Mouse (Mus musculus) lung, postnatal 10 days (tissue): Measurements from ENCODE around the gene Cmtm1.
A peak's percentile ranks its signal among the peaks of the same experiment; 100 is the strongest.
"Not testable (repeated sequence)": the region's sequence is repeated elsewhere in the genome, so short reads cannot be mapped to it uniquely, and the experiment has no call there.

Source experiments
- DNase-seq: peaks from one replicate; pipeline ENCODE4 v3.0.0; 2021

Gene Cmtm1

DNA sequence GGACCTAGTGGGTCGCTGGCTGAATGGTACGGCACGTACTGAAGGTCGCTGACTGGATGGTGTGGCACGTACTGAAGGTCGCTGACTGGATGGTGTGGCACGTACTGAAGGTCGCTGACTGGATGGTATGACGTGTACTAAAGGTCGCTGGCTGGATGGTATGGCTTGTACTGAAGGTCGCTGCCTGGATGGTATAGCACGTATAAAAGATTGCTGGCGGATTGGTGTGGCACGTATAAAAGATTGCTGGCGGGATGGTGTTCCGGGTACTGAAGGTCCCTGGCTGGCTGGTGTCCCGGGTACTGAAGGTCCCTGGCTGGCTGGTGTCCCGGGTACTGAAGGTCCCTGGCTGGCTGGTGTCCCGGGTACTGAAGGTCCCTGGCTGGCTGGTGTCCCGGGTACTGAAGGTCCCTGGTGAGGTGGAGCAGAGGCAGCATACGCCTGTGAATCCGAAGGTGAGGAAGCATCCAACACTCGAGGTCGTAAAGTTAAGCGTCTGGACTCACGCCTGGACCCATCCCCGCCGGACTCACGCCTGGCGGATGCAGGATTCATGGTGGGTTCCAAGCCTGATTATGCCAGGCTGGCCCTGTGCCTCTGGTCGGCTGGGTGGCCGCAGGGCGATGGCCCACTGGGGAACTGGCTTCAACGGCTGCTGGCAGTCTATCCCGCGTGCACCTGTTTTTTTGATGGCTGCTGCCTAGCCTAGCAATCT lies at the start of gene Cmtm1, which contains the start of gene Gm45711:
Gene Cmtm1, minus strand, starts transcription at position 705 of the 715 bp plus-strand sequence.
Gene Gm45711, minus strand, starts transcription at position 641 of the 715 bp plus-strand sequence.
- not testable (repeated sequence) for DNase-seq

DNA sequence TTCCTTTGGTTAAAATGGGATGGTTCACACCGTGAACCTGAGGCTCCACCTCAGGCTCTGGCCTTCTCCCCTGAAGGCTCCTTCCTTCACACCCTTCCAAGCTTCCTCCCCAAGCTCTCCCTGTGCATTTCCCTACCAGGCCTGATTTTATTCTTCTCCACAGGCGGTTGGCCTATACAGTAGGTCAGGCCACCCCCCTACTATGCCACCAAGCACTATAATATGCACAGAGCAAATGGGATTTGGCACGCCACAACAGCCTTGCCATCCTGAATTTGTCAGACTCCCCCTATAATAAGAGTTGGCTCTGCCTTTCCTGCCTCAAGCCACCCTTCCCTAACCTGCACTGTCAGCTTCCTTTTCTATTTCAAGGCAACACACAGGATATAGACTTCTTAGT lies 48.7 kb upstream of the Cmtm1 start:
- no peak for DNase-seq

DNA sequence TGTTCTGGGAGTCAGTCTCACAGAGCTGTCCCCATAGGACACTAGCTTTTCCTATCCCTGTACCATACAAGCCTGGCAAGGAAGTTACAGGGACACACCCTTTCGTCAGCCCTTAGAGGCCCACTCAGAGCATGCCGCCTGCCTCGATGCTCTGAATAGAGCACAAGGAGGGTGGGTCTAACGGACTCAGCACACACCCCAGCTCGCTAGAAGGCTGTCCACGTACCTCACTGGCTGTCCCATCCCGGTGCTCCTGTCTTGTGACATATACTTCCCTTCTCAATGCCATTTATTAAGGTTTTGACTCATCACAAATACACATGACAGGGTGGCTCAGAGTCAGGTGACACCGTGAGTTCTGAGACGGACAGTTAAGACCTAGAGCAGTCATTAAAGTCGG lies 44.6 kb upstream of the Cmtm1 start:
- no peak for DNase-seq

DNA sequence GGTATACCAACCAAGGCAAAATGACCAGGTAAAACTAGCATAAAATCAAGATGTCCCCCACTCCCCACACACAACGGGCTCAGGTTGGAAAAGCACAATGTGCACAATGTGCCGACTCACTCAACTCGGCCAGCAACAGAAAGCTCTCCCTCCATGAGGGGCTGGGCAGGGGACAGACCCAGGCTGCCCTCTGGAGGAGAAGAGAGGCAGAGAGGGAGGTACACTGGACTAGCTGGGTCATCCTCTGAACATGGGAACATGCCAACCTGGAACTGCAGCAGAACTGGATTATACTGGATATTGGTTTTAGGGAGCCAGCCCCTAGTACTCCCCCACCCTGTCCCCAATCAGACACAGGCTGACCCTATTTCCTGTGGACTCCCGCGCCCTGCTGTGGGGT lies 43.2 kb upstream of the Cmtm1 start:
- DNase-seq: no peak

DNA sequence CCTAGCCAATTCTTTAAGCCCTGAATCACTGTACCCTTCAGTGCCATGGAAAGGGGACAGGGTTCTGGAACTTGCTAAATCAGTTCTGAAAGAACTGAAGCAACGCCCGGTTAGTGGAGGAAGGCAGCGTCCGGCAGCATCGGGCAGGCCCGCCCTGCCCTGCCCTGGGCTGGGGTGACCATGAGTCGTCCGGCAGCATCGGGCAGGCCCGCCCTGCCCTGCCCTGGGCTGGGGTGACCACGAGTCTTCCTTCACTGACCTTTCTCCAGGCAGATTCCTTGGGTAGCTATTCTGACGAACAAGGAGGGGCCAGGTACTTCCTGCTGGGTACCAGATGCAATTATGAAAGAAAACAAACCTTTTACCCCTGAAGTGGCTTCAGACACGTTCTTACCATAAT lies 40.1 kb upstream of the Cmtm1 start:
- no peak for DNase-seq

DNA sequence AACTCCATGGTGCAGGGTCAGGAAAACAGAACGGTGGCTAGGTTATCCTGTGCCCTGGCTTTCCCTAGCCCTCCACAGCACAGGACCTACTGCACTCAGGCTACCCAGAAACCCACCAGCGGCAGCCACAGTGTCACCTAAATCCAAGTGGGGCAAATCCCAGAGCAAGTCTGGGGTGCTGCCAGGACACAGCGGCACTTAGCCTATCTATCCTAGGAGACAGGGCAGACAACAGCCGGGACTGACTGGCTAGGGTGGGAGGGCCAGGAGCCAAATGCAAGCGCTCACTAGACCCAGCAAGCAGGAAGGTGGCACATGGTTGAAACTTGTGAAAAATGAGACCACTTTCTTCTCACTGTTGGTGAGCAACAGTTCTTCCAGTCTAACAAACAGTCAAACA lies 39.0 kb upstream of the Cmtm1 start:
- DNase-seq: no peak

DNA sequence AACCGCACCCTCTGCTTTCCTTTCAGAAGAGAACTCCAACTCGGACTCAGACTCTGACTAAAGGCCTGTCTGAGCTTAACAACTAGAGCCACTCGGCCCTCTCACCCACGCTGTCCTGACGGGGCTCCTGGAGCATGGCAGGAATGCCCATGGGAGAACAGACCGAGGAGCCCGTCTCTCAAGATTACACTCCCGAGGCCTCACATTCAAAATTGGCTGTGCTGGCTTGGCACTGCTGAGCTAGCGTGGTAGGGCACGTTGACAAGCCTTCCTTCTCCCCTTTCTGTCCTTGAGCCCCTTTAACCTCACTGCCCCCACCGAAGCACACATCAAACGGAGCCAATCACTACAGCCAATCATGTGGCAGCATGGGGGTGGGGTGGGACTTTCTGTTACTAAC lies 36.8 kb upstream of the Cmtm1 start:
- no peak for DNase-seq

DNA sequence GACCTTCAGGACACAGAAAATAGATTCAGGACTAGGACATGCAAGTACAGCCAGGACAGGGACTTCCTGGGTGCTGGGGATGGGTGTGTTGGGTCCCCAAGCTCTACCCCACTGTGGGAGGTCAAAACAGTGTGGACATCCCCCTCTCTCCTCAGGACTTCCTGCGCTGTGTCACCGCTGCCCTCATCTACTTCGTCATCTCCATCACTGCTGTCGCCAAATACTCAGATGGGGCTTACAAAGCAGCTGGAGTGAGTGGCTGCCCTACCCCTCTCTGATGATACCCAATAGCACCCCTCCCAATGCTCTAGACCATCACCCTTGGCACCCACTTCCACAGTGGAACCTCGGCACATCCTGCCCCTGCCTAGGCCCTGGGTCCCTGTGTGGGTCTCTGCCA lies 34.7 kb upstream of the Cmtm1 start:
- no peak for DNase-seq

DNA sequence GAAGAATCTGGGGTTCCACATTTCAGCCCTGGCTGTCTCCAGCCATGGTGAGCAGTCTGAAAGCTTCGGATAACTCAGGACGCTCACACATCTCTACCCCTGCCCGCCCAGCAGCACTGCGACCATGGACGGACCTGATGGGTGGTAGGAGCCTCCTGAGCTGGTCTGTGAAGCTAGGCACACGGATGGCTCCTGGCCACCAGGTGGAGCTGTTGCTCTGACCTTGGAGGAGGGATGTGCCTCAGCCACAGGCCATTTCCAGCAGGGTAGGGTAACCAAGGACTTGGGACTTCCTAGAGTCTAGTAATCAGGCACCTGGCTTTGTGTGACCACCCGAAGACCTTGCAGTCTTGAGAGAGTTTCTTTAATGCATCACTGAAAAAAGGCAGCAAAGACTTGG lies 34.0 kb upstream of the Cmtm1 start:
- DNase-seq: peak; percentile 91

DNA sequence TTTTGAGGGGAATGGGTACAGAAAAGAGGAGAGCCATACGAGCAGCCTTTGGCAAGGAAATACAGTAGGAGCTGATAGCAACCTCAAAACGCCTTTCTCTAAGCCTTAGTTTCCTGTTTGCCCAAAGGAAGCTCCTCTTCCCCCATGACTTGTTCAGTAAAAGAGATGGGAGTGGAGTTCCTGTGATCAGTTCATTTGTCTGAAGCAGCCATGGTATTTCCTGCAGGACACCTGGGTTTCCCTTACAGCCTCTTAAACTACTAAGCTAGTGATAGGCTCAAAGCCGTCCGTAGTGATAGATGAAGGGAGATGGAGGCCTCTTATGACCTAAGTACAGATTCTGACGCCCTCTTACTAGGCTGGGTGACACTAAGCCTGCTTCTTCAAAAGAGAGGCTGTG lies 32.5 kb upstream of the Cmtm1 start:
- no peak for DNase-seq

DNA sequence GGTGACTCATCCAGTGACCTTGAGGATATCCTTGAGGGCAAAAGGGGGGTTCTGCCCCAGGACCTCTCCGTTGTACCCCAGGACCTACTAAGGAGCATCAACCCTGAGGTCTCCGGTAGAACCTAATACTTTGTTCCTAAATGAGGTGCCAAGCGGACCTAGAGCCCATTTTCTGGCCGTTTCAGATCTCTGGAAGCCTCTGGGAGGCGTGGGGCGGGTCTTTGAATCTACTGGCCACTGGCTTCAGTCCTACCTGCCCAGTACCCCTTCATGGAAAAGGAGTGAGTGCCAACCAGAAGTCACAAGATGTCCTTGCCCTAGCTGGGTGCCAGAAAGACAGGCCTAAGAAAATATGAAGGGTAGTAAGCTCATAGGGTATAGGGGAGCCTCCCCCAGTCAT lies 31.7 kb upstream of the Cmtm1 start:
- no peak for DNase-seq

DNA sequence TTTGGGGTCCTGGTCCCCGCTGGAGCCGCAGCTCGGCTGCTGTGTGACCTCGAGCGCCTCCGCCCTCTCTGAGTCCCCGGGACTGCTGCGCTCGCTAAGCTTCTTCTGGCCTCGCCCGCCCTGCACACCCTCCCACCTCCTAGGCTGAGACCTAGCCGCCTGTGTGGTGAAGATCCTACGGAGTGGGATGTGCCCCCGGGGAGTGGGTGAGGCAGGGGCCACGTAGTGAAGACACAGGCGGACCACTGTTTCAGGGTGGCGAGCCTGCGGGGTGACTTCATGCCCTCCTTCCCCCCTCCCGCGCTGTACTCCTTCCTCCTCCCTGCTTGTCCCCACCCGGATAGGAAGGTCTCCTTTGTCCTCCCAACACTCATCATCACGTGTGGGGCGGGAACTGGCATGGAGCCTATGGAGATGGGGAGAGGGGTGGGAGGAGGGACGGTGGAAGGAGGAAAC lies 31.2 kb upstream of the Cmtm1 start:
- peak; percentile 93 for DNase-seq

DNA sequence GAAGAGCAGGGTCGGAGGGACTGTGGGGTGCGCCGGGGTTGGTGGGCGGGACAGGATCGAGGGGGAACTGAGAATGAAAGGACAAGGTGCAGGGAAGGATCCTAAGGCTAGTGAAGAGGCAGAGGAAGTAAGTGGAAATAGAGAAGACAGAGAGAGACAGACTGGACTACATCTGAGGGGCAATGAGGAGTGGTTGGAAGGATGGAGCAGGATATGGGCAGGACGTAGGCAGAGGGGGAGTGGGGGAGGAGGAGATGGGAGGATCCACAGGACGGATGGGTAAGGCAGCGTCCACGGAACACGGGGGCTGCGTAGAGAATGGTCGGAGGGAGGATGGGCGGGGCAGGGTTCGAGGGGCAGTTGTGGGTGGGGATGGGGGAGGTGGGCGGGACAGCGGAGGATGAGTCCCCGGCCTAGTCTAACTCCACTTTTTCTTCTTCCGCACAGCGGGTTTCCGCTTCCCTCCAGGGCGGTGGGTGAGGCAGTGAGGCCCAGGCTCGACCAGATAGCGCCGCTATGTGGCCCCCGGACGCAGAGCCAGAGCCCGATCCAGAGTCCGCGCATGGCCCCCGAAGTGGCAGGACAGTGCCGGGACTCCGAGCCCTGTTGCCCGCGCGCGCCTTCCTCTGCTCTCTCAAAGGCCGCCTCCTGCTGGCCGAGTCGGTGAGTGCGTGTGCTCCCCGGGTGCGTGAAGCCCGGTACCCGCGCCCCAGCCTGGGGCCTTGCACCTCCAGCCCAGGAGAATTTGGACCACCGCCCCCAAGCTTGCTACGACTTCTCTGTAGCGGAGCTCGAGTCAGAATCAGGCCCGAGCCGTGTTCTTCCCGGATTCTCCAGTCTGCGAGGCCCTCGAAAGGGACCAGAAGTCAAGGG lies 30.5 kb upstream of the Cmtm1 start:
- DNase-seq: peak; percentile 92

DNA sequence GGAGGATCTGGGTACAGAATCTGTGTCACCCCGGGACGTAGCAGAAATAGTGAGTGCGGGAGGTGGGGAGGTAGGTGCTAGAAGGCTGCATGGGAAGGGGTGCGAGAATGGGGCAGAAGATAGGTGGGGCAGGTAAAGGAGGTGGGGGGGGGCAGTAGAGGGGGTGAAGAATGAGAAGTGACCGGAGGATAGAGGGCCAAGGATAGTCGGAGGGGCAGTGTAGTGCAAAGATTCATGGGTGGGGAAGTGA lies 30.0 kb upstream of the Cmtm1 start:
- DNase-seq: peak; percentile 34

DNA sequence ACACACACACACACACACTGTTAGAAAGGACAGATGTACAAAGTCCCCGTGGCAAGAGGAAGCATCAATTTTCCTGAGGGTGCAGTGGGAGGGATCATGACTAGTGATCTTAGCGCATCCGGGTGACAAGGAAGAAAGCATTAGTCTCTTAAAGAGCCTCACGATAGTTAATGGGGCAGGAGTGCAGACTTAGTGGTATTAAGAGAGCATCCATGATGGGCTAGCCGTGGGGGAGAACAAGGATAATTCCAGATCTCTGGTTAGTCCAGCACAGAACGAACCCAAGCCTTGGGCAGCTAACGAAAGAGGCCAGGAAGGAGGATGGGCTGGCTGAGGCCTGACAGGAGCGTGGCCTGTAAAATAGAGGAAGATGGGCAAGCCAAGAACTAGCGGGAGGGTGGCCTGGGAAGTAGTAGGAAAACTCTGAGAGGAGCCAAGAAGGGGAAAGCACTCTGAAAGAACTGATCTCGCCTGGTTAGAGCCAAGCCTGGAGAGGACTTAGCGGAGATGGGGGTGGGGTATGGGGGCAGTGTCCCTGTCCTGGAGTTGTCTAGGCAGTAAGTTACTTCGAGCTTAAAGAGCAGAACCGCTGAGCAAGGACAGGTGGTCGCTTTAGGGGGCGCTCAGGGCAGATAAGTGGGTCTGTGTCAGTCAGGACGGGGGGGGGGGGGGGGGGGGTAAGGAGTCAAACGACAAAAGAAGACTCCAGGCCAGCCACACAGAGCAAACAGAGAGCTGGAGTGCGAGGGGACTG lies 29.5 kb upstream of the Cmtm1 start, which contains the start of gene Cmtm3:
Gene Cmtm3, plus strand, starts transcription at position 182 of the 754 bp plus-strand sequence.
- peak; percentile 76 for DNase-seq

DNA sequence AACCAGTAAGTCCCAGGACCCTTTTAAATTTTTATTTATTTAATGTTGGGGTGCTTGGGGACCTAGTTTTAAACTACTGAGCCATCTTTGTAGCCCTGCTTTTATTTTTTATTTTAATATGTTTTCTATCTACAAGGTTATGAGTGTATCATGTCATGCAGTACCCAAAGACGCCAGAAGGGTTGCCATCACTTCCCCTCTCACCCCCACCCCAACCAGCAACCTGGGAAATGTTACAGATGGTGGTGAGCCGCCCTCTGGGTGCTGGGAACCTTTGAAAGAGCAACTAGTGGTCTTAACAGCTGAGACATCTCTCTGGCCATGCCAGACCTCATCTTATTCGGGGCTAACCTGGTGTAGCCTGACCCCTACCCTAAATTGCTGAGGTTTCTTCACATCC lies 27.9 kb upstream of the Cmtm1 start:
- no peak for DNase-seq

DNA sequence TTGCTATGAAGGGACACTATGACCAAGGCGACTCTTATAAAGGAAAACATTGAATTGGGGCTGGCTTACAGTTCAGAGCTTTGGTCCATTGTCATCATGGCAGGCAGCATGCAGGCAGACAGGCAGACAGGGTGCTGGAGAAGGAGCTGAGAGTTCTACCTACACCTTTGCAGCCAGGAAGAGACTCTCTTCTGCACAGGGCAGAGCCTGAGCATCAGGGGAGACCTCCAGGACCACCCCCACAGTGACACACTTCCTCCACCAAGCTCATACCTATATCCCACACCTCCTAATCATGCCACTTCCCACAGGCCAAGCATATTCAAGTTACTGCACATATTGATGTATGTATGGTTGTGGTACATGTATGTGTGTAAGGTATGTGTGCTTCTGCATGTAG lies 26.9 kb upstream of the Cmtm1 start:
- DNase-seq: no peak

DNA sequence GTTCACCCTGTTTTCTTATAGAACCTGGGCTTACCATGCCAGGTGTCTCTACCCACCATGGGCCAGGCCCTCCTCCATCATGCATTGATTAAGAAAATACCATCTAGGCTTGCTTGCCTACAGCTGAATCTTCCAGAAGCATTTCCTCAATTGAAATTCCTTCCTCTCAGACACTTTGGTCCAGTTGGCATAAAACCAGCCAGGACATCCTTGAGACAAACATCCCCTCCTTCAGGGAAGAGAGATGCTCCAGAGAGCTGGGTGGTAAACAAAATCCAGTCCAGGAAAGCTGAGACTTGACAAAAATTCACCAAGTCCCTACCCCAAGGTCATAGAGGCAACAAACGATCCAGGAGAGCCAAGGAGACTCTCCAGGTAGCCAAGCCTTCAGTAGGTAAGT lies 24.3 kb upstream of the Cmtm1 start:
- peak; percentile 52 for DNase-seq

DNA sequence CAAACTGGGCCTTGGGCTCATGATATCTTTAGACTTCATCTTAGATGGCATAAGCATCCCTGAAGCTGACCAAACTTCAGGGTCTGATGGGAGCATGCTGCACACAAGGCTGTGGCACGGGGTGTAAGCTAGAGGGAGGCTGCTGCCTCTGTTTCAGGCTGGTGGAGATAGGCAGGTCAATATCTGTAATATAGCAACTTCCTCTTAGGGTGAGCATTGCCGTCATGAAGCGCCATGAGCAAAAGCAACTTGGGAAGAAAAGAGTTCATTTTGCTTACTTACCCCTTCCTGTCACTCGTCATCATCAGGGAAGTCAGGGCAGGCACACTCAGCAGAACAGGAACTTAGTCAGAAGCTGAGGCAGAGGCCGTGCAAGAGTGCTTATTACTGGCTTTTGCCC lies 23.8 kb upstream of the Cmtm1 start:
- no peak for DNase-seq

DNA sequence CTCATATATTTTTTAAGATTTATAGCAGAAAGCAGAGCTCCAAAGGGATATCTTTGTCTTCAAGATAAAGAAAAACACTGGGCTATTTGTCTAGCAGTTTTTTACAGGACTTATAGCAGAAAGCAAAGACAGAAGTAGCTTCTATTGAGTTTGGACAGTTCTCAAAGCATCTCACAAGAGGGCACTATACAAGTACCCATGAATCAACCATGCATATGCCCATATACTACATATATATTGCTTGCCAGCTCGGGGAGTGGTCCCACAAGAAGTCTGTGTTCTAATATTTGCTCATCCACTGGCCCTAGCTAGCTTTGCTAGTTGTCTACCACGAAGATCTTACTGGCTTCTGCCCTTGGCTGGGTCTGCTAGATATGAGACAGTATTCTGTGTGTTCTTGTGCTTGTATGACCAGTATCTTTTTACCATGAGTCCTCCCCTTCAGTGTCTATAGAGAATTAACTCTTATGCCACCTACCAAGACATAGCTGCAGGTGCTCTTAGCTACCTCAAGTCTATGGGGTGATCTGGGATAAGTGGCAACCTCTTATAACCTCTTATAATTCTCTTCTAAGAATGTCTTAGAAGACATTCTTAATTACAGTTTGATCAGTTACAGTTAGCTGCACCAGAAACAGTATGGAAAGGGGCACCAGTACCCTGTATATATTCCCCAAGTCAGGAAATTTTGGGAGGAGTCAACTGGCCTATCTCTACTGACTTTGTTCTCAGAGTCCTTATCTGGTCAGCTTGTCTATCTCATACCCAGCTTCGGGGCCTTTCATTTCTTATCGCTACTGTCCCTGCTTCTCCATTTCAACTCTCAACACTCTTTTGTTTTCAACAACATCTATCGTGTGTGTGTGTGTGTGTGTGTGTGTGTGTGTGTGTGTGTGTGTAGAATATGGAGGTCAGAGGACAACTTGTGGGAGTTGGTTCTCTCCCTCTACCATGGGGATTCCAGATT lies 23.0 kb upstream of the Cmtm1 start:
- no peak for DNase-seq

DNA sequence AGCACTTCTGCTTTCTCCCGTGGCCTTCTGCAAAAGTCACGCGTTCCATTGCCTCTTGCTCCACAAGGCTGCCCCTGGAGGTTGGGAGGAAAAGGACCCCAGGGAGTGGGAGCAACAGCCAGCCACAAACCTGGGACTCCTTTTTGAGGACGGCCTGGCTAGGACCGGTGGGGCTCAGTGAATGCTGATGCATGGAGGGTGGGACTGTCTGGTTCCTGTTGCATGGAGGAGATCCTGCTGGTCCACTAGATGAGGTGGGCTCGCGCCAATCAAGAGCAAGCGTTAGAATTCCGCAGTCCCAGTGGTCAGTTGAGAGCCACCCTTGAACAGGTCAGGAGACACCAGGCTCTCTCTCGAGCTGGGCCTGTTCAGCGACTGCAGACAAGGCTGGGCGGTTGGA lies 12.0 kb upstream of the Cmtm1 start, which contains the start of gene Cmtm2b:
Gene Cmtm2b, plus strand, starts transcription at position 301 of the 400 bp plus-strand sequence.
- DNase-seq: not testable (repeated sequence)

DNA sequence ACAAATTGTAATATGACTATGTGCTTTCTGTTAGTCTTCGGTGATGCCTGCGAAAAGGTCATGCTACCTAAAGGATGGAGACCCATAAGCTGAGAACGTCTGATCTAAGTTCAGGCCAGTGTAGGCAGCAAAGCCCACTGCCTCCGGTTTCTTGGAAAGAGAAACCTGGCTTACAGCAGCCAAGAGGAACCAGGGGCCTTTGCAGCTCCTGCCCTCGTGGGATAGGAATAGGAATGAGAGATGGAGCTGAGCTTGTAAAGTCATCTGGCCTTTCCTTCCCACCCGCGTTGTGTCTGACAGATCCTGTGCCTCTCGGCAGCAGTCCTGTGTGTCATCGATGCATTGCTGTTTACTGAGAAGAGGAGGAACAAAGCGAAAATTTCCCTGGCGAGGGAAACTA lies 11.3 kb upstream of the Cmtm1 start, which contains the start of gene Gm11020:
Gene Gm11020, plus strand, starts transcription at position 301 of the 400 bp plus-strand sequence.
- not testable (repeated sequence) for DNase-seq
